Mouse (Mus musculus): ENCODE results near the gene Olfr610.
"Not testable (repeated sequence)": the region's sequence is repeated elsewhere in the genome, so short reads cannot be mapped to it uniquely, and the experiment has no call there.

The Olfr610 gene

DNA sequence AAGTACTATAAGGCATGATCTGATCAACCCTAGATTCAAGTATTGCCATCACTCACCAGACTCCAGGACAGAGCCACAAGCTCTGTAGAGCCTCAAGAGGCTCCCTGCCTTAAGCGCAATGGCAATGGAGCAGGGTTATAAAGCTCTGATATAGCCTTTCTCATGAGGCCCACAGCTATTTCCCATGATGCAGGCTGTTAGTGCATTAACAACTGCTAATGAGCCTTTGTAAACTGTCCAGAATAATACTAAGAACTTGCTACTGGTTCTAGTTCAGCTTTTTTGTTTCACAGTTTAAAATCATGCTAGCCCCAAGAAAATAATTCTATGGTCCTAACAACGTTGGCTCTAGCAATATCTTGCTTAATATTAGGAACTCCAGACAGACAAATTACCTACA is at the start of gene Olfr610:
Gene Olfr610 (minus strand): TSS at position 101 of the 400 bp plus-strand sequence.
- DNase-seq (ENCODE audit: low read depth, low spot score), result no peak

DNA sequence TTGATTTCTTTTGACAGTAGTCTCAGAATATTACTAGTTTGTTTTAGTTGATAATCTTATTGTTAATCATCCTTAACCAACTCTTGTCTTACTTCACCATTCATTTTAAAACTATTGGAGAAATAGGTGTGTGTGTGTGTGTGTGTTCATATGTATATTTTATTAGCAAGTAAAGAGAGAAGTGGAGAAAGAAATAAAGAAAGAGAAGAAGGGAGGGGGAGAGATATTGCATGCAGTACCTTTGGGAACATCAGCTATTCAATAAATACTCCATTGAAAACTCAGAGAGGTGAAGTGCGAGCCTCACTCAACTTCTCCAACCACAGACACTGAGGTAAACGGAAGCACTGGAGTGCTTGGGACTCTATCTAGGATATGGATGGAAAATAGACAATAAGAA is 43.9 kb upstream of the Olfr610 start, which contains the start of gene Olfr615:
Gene Olfr615 (plus strand): TSS at position 301 of the 400 bp plus-strand sequence.
- no peak for DNase-seq (ENCODE audit: low read depth, low spot score)

DNA sequence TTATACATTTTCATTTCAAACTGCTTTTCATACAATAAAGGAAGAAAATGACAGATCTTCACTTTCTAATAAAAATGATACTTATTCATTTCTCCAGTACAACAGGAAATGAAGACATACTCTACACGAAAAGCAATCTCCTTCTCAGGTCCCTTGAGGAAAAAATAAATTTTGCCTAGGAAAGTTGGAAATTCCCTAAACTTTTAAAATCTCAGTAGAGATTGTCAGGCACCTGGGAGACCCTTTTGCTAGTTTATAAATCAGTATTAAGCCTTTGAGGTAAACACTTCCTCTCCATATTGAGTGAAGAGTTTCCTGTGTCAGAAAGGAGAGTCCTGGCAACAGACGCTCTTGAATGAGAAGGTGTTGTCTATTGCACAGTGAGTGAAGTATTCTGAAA is 35.9 kb upstream of the Olfr610 start, which contains the start of gene Olfr613:
Gene Olfr613 (plus strand): TSS at position 301 of the 400 bp plus-strand sequence.
- DNase-seq (ENCODE audit: low read depth, low spot score), result no peak

DNA sequence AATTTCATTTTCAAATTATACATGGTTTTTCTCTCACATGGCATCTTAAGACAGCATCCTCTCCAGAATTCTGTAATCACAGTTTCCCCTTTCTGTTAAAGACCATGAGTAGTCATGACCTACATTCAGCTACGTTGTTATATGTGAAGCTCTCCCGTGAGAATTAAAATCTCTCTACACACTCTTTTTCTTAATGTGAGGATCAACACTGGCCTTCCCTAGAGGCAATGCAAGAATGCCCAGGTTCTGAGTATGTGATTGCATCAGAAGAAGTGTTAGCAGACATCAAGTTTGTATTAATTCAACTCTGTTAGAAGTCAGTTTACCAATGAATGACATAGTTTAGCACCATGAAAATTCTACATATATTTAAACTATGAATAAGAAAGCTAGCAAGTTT is 30.7 kb upstream of the Olfr610 start, which contains the start of gene Olfr612:
Gene Olfr612 (minus strand): TSS at position 101 of the 400 bp plus-strand sequence.
- not testable (repeated sequence) for DNase-seq (ENCODE audit: low read depth, low spot score)

DNA sequence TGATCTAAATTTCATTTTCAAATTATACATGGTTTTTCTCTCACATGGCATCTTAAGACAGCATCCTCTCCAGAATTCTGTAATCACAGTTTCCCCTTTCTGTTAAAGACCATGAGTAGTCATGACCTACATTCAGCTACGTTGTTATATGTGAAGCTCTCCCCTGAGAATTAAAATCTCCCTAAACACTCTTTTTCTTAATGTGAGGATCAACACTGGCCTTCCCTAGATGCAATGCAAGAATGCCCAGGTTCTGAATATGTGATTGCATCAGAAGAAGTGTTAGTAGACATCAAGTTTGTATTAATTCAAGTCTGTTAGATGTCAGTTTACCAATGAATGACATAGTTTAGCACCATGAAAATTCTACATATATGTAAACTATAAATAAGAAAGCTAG is 8.8 kb upstream of the Olfr610 start, which contains the start of gene Olfr611:
Gene Olfr611 (minus strand): TSS at position 101 of the 400 bp plus-strand sequence.
- not testable (repeated sequence) for DNase-seq (ENCODE audit: low read depth, low spot score)

DNA sequence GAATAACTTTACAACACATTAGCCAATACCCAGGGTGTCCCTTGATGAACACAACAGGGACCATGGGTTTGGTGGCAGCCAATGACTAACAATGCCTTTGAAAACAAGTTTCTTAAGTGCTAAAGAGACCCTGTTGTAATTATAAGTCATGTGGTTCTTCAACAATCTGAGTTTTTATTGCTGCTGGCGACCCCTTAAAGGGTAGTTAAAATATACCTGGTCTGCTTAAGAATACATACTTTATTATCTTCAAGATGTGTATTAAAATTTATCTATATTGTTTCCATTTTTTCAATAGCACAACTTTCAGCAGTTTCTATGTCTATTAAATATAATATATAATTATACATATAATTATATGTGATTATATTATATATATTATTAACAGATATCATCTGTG is 14.0 kb downstream of the Olfr610 start, which contains the start of gene Olfr609:
Gene Olfr609 (minus strand): TSS at position 101 of the 400 bp plus-strand sequence.
- DNase-seq (ENCODE audit: low read depth, low spot score), result no peak

DNA sequence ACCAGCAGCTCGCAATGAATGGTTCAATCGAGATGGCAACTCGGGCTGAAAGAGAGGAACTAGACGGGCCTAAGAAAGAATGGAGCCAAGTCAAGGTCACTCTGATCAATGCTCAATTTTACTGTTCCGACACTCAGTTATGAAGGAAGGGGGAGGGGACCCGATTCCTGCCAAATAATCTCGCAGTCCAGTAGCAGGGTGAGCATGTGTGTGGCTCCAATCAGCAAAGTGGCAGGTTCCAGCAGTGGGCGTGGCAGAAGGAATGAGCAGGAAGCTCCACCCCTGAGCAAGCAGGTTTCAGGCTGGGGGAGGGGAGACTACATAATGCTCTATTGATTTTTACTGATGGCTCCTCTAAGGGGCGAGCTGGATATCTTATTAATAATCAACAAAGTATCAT is 34.8 kb downstream of the Olfr610 start:
- DNase-seq (ENCODE audit: low read depth, low spot score), result not testable (repeated sequence)

DNA sequence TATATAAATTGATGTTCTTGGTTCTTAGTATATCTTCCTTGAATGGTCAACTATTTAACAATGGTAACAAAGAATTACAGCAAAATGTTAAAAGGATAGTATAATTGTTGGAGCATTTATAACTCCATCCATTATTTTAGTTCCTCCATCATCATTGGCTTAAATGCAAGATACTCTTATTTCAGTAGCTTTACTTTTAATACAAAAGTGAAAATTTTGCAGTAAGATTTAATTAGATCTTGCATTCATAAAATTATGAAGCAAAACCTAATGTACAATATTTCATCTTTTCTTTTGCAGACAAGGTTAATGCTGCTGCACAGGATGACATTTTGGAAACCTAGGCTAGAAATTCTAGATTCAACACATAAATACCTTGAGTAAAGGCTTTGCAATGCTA is 42.3 kb downstream of the Olfr610 start, which contains the start of gene Olfr608:
Gene Olfr608 (plus strand): TSS at position 301 of the 400 bp plus-strand sequence.
- no peak for DNase-seq (ENCODE audit: low read depth, low spot score)

DNA sequence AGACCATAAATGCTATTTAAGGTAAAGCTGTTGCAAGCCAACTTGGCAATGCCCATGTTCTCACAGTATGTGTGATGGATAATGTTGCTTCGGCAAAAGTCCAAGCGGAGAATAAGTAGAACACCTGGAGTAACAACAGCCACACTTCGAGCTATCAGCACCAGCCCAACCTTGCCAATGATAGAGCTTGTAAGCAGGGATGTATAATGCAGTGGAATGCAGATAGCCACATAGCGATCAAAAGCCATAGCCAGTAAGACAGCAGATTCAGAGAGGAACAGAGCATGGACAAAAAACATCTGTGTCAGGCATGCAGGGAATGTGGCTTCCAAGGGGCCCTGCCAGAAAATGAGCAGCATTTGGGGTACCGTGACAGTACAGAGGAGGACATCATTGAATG is 51.3 kb downstream of the Olfr610 start:
- no peak for DNase-seq (ENCODE audit: low read depth, low spot score)
